Mouse (Mus musculus) CH12.LX (cell line): ENCODE data around the gene Gjb4.

Experiments
- CTCF ChIP-seq, 2 experiments: IDR thresholded peaks in 1 of 2; conservative IDR thresholded peaks in 1 of 2; 2 replicates each; pipeline ENCODE4 v1.5.1; 2011 to 2012; ENCODE audit warnings: low read depth in 2 of 2, low read length in 2 of 2, improper control_type of control experiment in 1 of 2, inconsistent platforms in 1 of 2, mild to moderate bottlenecking in 1 of 2, moderate library complexity in 1 of 2
- E2F4 ChIP-seq: IDR thresholded peaks from 2 replicates; pipeline ENCODE4 v1.6.1; 2011; ENCODE audit warnings: low read depth, low read length, improper control_type of control experiment; ENCODE audit not compliant: insufficient replicate concordance
- EP300 ChIP-seq: IDR thresholded peaks from 2 replicates; pipeline ENCODE4 v1.6.1; 2011; ENCODE audit warnings: low read length, improper control_type of control experiment
- IRF4 ChIP-seq: IDR thresholded peaks from 2 replicates; pipeline ENCODE4 v1.6.1; 2014; ENCODE audit warnings: low read depth, mild to moderate bottlenecking, inconsistent platforms, low read length, improper control_type of control experiment
- KAT2A ChIP-seq: IDR thresholded peaks from 2 replicates; pipeline ENCODE4 v1.6.1; 2012; ENCODE audit warnings: low read length, improper control_type of control experiment, inconsistent platforms; ENCODE audit not compliant: insufficient replicate concordance
- MAX ChIP-seq: IDR thresholded peaks from 2 replicates; pipeline ENCODE4 v1.6.1; 2011; ENCODE audit warnings: low read length, improper control_type of control experiment
- MAZ ChIP-seq: IDR thresholded peaks from 2 replicates; pipeline ENCODE4 v1.6.1; 2012; ENCODE audit warnings: low read depth, mild to moderate bottlenecking, inconsistent platforms, low read length, improper control_type of control experiment, moderate library complexity
- PAX5 ChIP-seq: IDR thresholded peaks from 2 replicates; pipeline ENCODE4 v1.6.1; 2012; ENCODE audit warnings: low read length, inconsistent platforms, mixed read lengths
- POLR2A ChIP-seq: IDR thresholded peaks from 2 replicates; pipeline ENCODE4 v1.6.1; 2011; ENCODE audit warnings: low read depth, mild to moderate bottlenecking, improper control_type of control experiment, low read length
- SIN3A ChIP-seq: IDR thresholded peaks from 2 replicates; pipeline ENCODE4 v1.6.1; 2012; ENCODE audit warnings: low read length, improper control_type of control experiment, inconsistent platforms
- TBP ChIP-seq: conservative IDR thresholded peaks from 2 replicates; pipeline ENCODE4 v1.6.1; 2011; ENCODE audit warnings: low read depth, low read length, improper control_type of control experiment
- USF2 ChIP-seq: conservative IDR thresholded peaks from 2 replicates; pipeline ENCODE4 v1.6.1; 2011; ENCODE audit warnings: low read depth, low read length, improper control_type of control experiment
- ZNF384 ChIP-seq: IDR thresholded peaks from 2 replicates; pipeline ENCODE4 v1.6.1; 2012; ENCODE audit warnings: low read depth, low read length, improper control_type of control experiment, inconsistent platforms

GRCm38 (mm10) chr4:127362520-127362919 lies 8.6 kb upstream of the Gjb4 start:
- no peak for TF ChIP-seq POLR2A
- TF ChIP-seq MAZ, result no peak
- no peak for TF ChIP-seq CTCF (conservative IDR thresholded peaks at IDR 0.05 in 1 of 2, IDR thresholded peaks at IDR 0.05 in 1 of 2; ENCODE audit: low read depth in 2 of 2, low read length in 2 of 2)
- TF ChIP-seq SIN3A, result no peak
- TF ChIP-seq EP300, result peak; percentile 46; the same call in 1 of the 2 replicates
- no peak for TF ChIP-seq E2F4
- TF ChIP-seq IRF4, result no peak
- TF ChIP-seq MAX, result no peak
- no peak for TF ChIP-seq USF2
- no peak for TF ChIP-seq KAT2A
- no peak for TF ChIP-seq ZNF384
- no peak for TF ChIP-seq TBP
- no peak for TF ChIP-seq PAX5
